12 mouse cellular contexts compared by ENCODE assay signal in genomic region chr4:103158781-103159180, GRCm38 (mm10).
"Had no signal": no experiment of that assay in that cellular context is flagged by ENCODE, and none has a peak within 500 bp of the region (broad histone marks: within the 10 kb centered on the region; RNA-seq: fewer than 3 reads in every experiment).

No protein-coding gene starts in this region.

- DNase-seq: left cerebral cortex, postnatal 4 days; liver; liver, embryonic 13.5 days; liver, postnatal 0 days; lung, adult 18-20 months; lung, adult 2 months; lung, embryonic 14.5 days; lung, postnatal 10 days; lung, postnatal 14 days; lung, postnatal 36 days; lung, postnatal 4 days; midbrain, embryonic 14.5 days had no signal
